Mouse (Mus musculus): ENCODE results near the gene Trim39. TPM values are rescaled to one million over a fixed set of nuclear protein-coding genes. Genes with fewer than 3 reads are reported as not detected.
A peak's percentile ranks its signal among the peaks of the same experiment; 100 is the strongest.
"Not testable (repeated sequence)": the region's sequence is repeated elsewhere in the genome, so short reads cannot be mapped to it uniquely, and the experiment has no call there.

The Trim39 gene
- polyA plus RNA-seq (2012; rRNA removed): 44.3 and 45.4 TPM in 2 replicates

GRCm38 (mm10) chr17:36271586-36272256 is at the start of gene Trim39:
Trim39 (minus strand) TSS chr17:36272247.
- Histone ChIP-seq H3K4me1 (ENCODE audit: control insufficient read depth, insufficient read depth, low read length) (no peaks in the 10 kb centered on the region; the same call in none of the 2 replicates), H3K27me3 (ENCODE audit: control insufficient read depth, insufficient read depth, low read length) (no peaks in the 10 kb centered on the region), H3K36me3 (ENCODE audit: control insufficient read depth, insufficient read depth, low read length) (peaks cover 5% of the 10 kb centered on the region; the same call in 1 of the 2 replicates), H3K4me3 (ENCODE audit: control insufficient read depth, low read depth, low read length) (peak within 1 kb of the TSS; percentile 95), H3K27ac (ENCODE audit: control insufficient read depth, insufficient read depth, low read depth, low read length) (peak within 1 kb of the TSS; percentile 94)
- no peak for TF ChIP-seq CTCF (IDR thresholded peaks at IDR 0.05; ENCODE audit: control insufficient read depth, insufficient read depth, insufficient replicate concordance, low read depth, low read length)
- peak; percentile 49; the same call in 1 of the 2 replicates for TF ChIP-seq POLR2A (IDR thresholded peaks at IDR 0.05; ENCODE audit: control insufficient read depth, low read depth, low read length)

GRCm38 (mm10) chr17:36315689-36316253 is 43.7 kb upstream of the Trim39 start:
- Histone ChIP-seq H3K4me3 (ENCODE audit: control insufficient read depth, low read depth, low read length) (peak overlapping the region; percentile 93), H3K27me3 (ENCODE audit: control insufficient read depth, insufficient read depth, low read length) (no peaks in the 10 kb centered on the region), H3K36me3 (ENCODE audit: control insufficient read depth, insufficient read depth, low read length) (no peaks in the 10 kb centered on the region), H3K4me1 (ENCODE audit: control insufficient read depth, insufficient read depth, low read length) (peaks cover 9% of the 10 kb centered on the region; the same call in 1 of the 2 replicates), H3K27ac (ENCODE audit: control insufficient read depth, insufficient read depth, low read depth, low read length) (no peak overlapping the region; the same call in 1 of the 2 replicates)
- TF ChIP-seq POLR2A (IDR thresholded peaks at IDR 0.05; ENCODE audit: control insufficient read depth, low read depth, low read length) (no peak), CTCF (IDR thresholded peaks at IDR 0.05; ENCODE audit: control insufficient read depth, insufficient read depth, insufficient replicate concordance, low read depth, low read length) (no peak)

DNA sequence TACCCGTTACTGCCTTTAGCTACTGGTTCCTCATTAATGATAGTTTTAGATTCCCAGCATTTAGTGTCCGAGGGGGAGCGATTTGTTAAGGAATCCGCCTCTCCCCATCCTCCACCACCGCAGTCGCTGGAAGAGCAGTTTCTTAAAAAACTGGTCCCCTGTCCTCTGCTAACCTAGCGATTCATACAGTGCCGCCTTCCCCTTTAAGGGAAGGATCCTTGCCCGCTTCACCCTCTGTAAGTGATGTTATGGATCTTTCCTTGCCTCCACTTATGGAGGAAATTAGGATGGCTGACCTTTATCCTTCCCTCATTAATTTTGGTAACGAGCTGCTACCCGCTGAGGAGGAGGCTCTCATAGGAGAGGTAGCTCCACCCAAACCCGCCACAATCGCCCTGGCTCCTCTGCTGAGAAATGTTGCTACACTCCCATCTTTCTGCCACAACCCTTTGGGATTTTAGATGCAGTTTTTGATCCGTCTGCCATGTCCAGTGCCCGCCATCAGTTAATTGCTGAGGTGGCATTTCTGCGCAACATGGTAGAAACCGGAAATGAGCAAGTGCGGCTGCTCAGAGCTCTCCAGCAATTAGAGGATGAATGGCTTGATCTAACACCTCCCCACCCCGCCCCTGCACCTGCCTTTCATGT is 43.1 kb upstream of the Trim39 start:
- Histone ChIP-seq H3K4me1 (ENCODE audit: control insufficient read depth, insufficient read depth, low read length) (peaks cover 9% of the 10 kb centered on the region; the same call in 1 of the 2 replicates), H3K36me3 (ENCODE audit: control insufficient read depth, insufficient read depth, low read length) (no peaks in the 10 kb centered on the region), H3K27me3 (ENCODE audit: control insufficient read depth, insufficient read depth, low read length) (no peaks in the 10 kb centered on the region), H3K4me3 (ENCODE audit: control insufficient read depth, low read depth, low read length) (peak overlapping the region; percentile 93), H3K27ac (ENCODE audit: control insufficient read depth, insufficient read depth, low read depth, low read length) (peak overlapping the region; percentile 97)
- TF ChIP-seq CTCF (IDR thresholded peaks at IDR 0.05; ENCODE audit: control insufficient read depth, insufficient read depth, insufficient replicate concordance, low read depth, low read length) (no peak), POLR2A (IDR thresholded peaks at IDR 0.05; ENCODE audit: control insufficient read depth, low read depth, low read length) (no peak; the same call in 1 of the 2 replicates)

DNA sequence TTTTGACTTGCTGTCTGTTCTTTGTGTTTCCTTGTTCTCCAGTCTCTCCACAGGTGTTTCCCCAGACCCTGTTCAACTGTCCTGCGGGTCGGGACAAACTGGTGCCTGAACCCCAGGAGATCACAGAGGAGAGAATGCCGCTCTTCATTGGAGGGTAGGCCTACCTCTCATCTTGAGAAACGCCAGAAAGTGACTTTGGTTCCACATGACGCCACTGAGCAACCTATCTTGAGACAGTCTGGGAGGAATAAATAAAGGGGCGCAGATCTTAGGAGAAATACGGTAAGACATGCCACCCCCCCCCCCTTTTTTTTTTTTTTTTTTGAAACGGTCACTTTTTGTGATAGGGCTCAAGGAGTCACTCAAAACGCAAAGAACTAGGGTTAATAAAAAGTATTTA is 42.5 kb upstream of the Trim39 start:
- H3K4me1 ChIP-seq (ENCODE audit: control insufficient read depth, insufficient read depth, low read length): peaks cover 9% of the 10 kb centered on the region; the same call in 1 of the 2 replicates
- TF ChIP-seq CTCF (IDR thresholded peaks at IDR 0.05; ENCODE audit: control insufficient read depth, insufficient read depth, insufficient replicate concordance, low read depth, low read length) (no peak), POLR2A (IDR thresholded peaks at IDR 0.05; ENCODE audit: control insufficient read depth, low read depth, low read length) (no peak)
- H3K27ac ChIP-seq (ENCODE audit: control insufficient read depth, insufficient read depth, low read depth, low read length): peak overlapping the region; percentile 42; the same call in 1 of the 2 replicates

GRCm38 (mm10) chr17:36309293-36309692 is 37.2 kb upstream of the Trim39 start:
- TF ChIP-seq POLR2A (IDR thresholded peaks at IDR 0.05; ENCODE audit: control insufficient read depth, low read depth, low read length) (no peak), CTCF (IDR thresholded peaks at IDR 0.05; ENCODE audit: control insufficient read depth, insufficient read depth, insufficient replicate concordance, low read depth, low read length) (no peak)
- Histone ChIP-seq H3K27ac (ENCODE audit: control insufficient read depth, insufficient read depth, low read depth, low read length) (no peak overlapping the region), H3K36me3 (ENCODE audit: control insufficient read depth, insufficient read depth, low read length) (no peaks in the 10 kb centered on the region), H3K27me3 (ENCODE audit: control insufficient read depth, insufficient read depth, low read length) (no peaks in the 10 kb centered on the region), H3K4me1 (ENCODE audit: control insufficient read depth, insufficient read depth, low read length) (no peaks in the 10 kb centered on the region), H3K4me3 (ENCODE audit: control insufficient read depth, low read depth, low read length) (no peak overlapping the region)

More for the DNA sequence above, 42.5 kb upstream of the Trim39 start:
- Histone ChIP-seq H3K4me3 (ENCODE audit: control insufficient read depth, low read depth, low read length) (peak overlapping the region; percentile 49; the same call in 1 of the 2 replicates), H3K36me3 (ENCODE audit: control insufficient read depth, insufficient read depth, low read length) (no peaks in the 10 kb centered on the region), H3K27me3 (ENCODE audit: control insufficient read depth, insufficient read depth, low read length) (no peaks in the 10 kb centered on the region)

GRCm38 (mm10) chr17:36308855-36309254 is 36.8 kb upstream of the Trim39 start:
- TF ChIP-seq CTCF (IDR thresholded peaks at IDR 0.05; ENCODE audit: control insufficient read depth, insufficient read depth, insufficient replicate concordance, low read depth, low read length): peak; percentile 26; the same call in 1 of the 2 replicates
- H3K27ac ChIP-seq (ENCODE audit: control insufficient read depth, insufficient read depth, low read depth, low read length); H3K4me3 ChIP-seq (ENCODE audit: control insufficient read depth, low read depth, low read length); H3K36me3 ChIP-seq (ENCODE audit: control insufficient read depth, insufficient read depth, low read length); H3K4me1 ChIP-seq (ENCODE audit: control insufficient read depth, insufficient read depth, low read length); H3K27me3 ChIP-seq (ENCODE audit: control insufficient read depth, insufficient read depth, low read length): not testable (repeated sequence)

- no peak for TF ChIP-seq POLR2A (IDR thresholded peaks at IDR 0.05; ENCODE audit: control insufficient read depth, low read depth, low read length)
- no peak for TF ChIP-seq CTCF (IDR thresholded peaks at IDR 0.05; ENCODE audit: control insufficient read depth, insufficient read depth, insufficient replicate concordance, low read depth, low read length)
- Histone ChIP-seq H3K4me3 (ENCODE audit: control insufficient read depth, low read depth, low read length) (no peak within 1 kb of the TSS), H3K27me3 (ENCODE audit: control insufficient read depth, insufficient read depth, low read length) (no peaks in the 10 kb centered on the region), H3K36me3 (ENCODE audit: control insufficient read depth, insufficient read depth, low read length) (no peaks in the 10 kb centered on the region), H3K4me1 (ENCODE audit: control insufficient read depth, insufficient read depth, low read length) (no peaks in the 10 kb centered on the region), H3K27ac (ENCODE audit: control insufficient read depth, insufficient read depth, low read depth, low read length) (no peak within 1 kb of the TSS)
Observed at GRCm38 (mm10) chr17:36286390-36286789, 14.3 kb upstream of the Trim39 start, which contains the start of gene H2-M10.2. H2-M10.2 (minus strand) TSS chr17:36286490.

Data from testis, adult 2 months (tissue).